Mouse (Mus musculus) heart, postnatal 14 days (tissue): ENCODE measurements at regions not wholly inside any gene's neighbourhood (a gene's known extent, or its start where the extent isn't known, plus 50 kb on each side); places are given as distances from the start of the nearest gene placed in this dataset.
A peak's percentile ranks its signal among the peaks of the same experiment; 100 is the strongest.

Experiments used
- DNase-seq, 2 experiments: peaks; one replicate each; pipeline ENCODE4 v3.0.0; 2021 to 2022
- intact Hi-C: fragments of 180-260 bp; cut with DNase I; formaldehyde crosslinking; loops from one replicate; pipeline ENCODE4 v1.15.1; 2025

GRCm38 (mm10) chr6:101609015-101609414 lies 231.3 kb upstream of the Pdzrn3 start:
- intact Hi-C loops = no loop called here
- DNase-seq = no peak

DNA sequence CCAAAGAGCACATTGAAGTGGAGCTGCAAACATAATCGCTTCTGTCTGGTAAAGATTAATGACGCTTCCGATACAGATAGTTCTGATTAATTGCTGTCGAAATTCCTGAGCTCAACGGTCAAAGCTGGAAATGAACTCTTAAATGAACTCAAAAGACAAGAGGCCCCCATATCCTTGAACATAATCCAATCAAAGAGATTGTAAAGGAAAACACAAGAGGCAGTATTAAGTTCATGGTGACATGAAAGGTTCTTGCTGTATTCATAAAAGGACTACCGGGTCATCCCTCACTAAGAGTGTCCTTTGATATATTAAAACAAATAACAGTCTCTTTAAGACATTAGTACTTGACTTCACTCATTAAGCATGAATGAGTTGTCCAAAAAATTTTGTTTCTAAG lies 225.4 kb upstream of the Pdzrn3 start:
- intact Hi-C loops = no loop called here

DNA sequence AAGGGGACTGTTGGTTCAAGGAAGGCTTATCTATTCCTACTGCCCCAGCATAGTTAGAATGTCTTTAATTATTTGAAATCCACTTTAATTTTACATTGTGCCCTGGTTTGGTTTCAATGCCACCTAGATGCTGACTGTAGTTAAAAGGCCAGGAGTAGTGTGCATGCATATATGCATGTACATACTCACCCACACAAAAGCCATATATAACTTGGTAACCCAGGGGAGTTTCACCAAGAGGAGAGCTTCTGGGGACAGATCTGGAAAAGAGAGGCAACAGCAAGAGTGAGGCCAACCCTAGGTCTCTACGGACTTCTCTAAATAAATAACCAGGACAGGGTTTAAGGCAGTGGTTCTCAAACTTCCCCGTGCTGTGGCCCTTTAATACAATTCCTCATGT lies 219.3 kb upstream of the Pdzrn3 start:
- DNase-seq = no peak
- intact Hi-C loops = no loop called here

More for the DNA sequence above, 225.4 kb upstream of the Pdzrn3 start:
- no peak for DNase-seq

DNA sequence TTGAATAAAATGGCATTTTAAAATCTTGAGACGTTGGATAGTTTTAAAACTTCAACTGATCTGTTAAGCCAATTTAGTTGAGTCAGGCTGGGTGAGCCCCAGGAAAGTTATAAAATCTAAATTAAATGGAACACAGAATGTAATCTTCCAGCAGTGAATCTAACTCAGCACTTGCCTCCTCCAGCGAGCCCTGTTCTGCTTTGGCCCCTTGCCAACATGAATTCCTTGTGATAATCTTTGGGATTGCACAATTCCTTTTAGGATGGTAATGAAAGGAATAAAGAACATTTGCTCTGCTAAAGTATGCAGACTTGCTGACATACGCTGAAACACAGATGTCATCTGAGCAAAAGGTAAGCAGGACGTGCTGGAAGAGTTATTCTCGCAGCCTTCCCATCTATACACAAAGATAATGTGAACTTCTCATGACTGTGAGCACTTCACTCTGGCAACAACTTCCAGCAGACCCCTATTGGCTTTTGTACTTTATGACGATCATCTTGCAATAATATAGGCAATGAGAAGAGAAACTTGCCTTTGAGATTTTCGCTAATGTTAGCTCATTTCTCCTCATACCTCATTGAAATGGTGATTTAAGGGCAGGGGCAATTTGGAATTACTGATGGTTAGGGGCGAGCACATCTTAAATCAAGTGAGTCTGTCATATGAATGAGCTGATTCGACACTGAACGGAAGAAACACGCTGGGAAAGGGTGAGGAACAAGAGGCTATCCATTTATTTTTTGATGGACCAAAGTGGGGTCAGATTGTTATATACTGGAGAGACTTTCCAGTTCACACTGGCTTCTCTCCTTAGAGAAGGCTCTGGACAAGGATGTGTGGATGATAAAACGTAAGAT lies 216.3 kb upstream of the Pdzrn3 start:
- intact Hi-C loops = no loop called here
- DNase-seq = peak; percentile 3 to 27

DNA sequence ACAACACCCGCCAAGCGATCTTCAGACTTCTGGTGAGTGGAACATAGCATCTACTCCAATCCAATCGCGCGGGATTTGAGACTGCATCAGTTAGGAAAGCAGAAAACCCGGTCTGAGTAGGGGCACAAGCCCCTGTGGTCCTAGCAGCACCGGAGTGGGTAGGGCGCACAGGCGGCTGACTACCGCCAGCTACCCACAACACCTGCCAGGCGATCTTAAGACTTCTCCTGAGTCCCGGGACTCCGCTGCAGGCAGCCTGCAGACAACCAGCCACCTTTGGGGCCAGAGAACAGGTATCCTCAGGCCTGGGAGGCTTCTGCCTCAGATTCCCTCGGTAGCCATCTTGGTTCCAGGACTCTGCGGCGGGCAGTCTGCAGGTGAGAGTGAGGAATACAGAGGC lies 208.2 kb upstream of the Pdzrn3 start:
- intact Hi-C loops = no loop called here
- no peak for DNase-seq

- intact Hi-C loops = no loop called here
- DNase-seq = no peak
These were observed 203.1 kb upstream of the Pdzrn3 start for GRCm38 (mm10) chr6:101580824-101581223.

- no peak for DNase-seq
- intact Hi-C loops = no loop called here
These were observed 178.4 kb upstream of the Pdzrn3 start for GRCm38 (mm10) chr6:101556096-101556495.

DNA sequence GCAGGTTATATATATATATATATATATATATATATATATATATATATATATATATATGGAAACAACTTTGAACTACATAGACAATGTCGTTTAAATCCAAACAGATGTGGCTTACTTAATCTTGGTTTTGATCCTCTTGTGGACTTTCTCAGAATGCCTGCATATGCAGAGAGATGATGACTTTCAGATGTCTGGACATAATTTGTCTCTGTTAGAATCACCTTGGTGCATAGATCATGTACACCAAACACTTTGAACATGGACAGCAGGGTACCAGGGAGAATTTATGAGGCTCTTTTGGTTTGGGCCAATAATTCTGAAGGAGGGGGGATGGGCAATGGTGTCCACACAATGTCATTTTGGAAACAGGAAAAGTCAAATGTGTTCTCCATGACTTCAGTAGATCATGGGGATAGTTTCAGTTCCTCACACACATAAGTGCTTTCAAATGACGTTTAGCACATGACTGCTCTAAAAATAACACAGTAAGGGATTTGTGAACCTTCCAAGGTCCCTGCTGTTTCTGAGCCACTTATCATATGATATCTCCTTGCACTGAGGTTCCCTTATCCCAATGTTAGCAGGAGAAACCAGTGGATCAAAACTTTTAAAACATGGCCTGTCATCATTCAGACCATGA lies 177.4 kb upstream of the Pdzrn3 start:
- intact Hi-C loops = no loop called here
- DNase-seq = no peak

DNA sequence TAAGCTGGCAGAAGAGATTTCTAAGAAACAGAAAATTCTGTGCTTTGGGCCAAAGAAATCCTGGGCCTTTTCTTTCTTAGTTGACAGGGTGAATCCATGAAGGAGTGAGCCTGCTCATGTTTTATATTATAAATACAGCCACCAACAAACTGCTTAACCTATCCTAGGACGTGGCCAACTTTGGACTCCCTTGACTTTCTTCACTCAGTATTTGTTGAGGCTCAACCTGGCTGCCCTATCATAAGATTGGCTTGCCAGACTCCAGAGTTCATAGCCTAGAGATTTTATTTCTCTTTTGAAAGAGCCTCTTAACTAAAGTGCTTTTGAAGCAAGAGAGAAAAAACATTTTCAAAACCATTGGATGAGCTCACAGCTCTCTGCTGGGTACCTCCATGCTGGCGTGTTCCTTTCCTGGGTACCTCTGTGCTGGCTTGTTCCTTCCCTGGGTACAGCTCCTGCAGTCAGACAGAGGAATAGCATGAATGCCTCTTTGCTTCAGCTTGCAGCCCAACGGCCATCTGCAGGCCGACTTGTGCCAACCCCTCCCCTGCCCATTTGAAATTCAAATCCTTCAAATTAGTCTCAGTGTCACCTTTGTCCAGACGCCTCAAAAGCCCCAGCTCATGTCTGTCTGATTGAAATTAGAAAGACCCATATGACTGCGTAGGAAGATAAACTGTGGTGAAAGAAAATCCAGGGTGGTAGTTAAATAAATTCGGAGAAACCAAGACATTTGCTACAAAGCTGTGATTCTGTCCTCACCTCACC lies 173.0 kb upstream of the Pdzrn3 start:
- DNase-seq = no peak
- intact Hi-C loops = no loop called here

- no peak for DNase-seq
- intact Hi-C loops = loop anchor here (10.0 kb wide), 1 partner anchor 653 kb away; no protein-coding TSS in a partner anchor
These were observed 159.9 kb upstream of the Pdzrn3 start for GRCm38 (mm10) chr6:101537581-101537980.

DNA sequence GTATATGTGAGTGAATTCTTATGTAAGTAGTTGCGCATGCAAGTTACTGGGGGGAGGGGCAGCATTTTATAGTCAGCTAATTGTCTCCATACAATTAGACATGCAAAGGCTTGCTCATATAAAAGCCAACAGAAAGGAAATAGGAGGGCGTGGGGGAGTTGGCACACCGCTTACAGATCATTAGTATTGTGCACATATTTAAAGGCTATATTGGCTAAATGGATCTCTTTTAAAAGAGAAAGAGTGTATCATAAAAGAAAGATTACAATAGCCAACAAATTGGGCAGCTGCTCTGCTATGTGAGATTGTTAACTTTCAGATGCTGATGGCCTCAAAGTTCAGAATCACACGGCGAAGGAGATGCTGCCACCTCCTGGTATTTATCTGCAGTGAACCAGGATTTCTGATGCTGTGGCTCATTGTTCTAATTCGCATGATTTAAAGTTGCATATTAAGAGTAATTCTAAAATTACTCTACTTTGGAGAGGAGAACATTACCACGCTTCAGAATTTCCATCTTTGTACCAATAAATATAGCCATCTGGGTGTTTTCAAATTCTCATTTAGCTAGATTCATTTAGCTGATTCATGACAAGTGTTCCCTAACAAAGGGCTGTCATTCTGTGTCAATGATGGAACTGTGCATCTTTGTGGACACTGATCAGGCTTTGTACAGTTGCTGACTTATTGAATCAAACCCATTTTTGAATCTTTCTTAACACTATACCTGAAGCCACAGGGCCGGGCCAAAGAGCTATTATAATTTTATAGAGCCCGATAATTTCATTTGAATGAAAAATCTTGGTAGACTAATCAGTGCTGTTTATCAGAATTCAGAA lies 156.7 kb upstream of the Pdzrn3 start:
- peak; percentile 37 to 44 for DNase-seq
- intact Hi-C loops = loop anchor here (1.0 to 10.0 kb wide), 4 partner anchors 157 to 650 kb away; partner anchors contain the start of gene Pdzrn3

DNA sequence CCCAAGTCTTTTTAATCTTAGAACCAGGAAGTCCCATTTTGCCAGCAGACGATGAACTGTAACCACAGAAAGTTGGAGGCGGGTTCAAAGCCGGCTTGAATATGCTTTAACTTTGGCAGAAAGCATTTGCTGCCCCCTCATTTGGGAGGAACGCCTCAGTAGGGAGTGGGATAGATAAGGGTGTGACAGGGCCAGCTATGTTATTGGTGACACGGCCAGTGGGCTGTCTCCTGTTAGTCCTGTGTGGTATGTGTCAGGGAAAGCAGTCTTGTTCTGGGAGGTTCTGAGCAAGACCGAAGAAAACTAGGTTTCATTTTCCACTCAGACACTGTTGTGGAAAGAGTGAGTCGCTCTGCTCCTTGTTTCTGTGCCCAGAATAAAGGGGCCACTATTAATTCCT lies 154.7 kb upstream of the Pdzrn3 start:
- DNase-seq = peak; percentile 16 to 53
- intact Hi-C loops = loop anchor here (5.0 to 10.0 kb wide), 3 partner anchors 155 to 648 kb away; partner anchors contain the start of gene Pdzrn3

- intact Hi-C loops = loop anchor here (5.0 to 10.0 kb wide), 3 partner anchors 155 to 647 kb away; partner anchors contain the start of gene Pdzrn3
- no peak for DNase-seq
These were observed 154.2 kb upstream of the Pdzrn3 start for GRCm38 (mm10) chr6:101531914-101532313.

- intact Hi-C loops = no loop called here
- no peak for DNase-seq
These were observed 147.4 kb upstream of the Pdzrn3 start for GRCm38 (mm10) chr6:101525129-101525528.

- DNase-seq = no peak
- intact Hi-C loops = no loop called here
These were observed 143.6 kb upstream of the Pdzrn3 start for GRCm38 (mm10) chr6:101521316-101521715.

DNA sequence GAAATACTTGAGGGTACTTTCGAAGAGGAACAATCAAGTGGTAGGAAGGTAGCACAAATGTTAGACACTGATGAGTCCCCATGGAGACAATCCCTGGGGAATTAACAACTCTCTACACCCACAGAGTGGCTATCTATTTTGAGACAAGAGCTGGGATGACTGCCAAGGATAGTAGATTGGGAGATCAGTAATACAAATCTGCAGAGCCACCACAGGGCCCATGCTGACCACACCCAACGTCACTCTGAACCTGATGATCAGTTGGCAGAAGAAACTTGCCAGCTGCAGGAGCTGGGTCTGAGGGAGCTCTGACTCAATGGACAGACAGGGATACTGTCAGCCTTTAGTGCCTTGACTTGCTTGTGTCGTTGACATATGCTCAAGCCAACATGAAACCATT lies 143.1 kb upstream of the Pdzrn3 start:
- intact Hi-C loops = no loop called here
- no peak for DNase-seq

DNA sequence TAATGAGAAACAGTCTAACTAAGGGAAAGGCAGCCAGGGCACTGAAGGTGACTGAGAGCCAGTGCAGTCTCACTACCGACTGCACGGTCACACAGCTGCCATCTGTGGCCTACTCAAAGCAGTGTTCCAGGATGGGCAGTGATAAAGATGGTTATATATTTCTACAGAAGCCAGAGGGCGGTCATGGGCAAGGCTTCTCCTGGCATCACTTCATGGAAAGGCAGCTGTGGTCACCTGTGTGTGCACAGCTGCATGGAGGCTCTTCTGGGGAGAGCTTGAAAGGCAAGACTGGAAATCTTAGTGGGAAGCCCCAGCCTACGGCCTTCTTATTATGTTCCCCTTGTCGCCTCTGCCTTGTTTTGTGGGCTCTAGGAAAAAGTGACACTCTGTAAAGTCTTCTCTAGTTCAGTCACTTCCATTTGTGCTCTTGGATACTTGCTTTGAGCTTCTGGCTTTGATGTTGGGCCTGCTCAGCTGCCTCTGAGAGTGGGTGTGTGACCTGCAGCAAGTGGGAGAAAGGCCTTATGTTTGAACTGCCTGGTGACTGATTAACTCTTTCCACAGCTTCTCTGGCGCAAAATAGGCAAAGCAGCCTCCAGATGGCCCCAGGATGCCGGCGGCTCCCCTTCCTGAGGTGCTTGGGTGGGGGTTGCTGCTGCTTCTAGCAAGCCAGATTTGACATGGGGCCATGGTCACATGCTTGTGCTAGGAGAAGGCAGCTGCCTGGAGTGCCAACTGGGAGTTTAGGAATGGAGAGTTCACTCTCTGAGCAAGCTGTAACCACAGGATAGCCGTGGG lies 141.4 kb upstream of the Pdzrn3 start:
- intact Hi-C loops = no loop called here
- peak in 1 of 2 experiments; percentile 21 for DNase-seq

- intact Hi-C loops = no loop called here
- no peak for DNase-seq
These were observed 139.9 kb upstream of the Pdzrn3 start for GRCm38 (mm10) chr6:101517584-101517983.

GRCm38 (mm10) chr6:101513696-101514095 lies 136.0 kb upstream of the Pdzrn3 start:
- intact Hi-C loops = no loop called here
- no peak for DNase-seq
